Mouse (Mus musculus) E14TG2a.4 (cell line): Measurements from ENCODE around the gene Eif4e1b.

Experiments
- CTCF ChIP-seq: conservative IDR thresholded peaks from 2 replicates; pipeline ENCODE4 v1.5.1; 2014; ENCODE audit warnings: low read length
- NANOG ChIP-seq: IDR thresholded peaks from 2 replicates; pipeline ENCODE4 v1.6.1; 2014; ENCODE audit warnings: borderline replicate concordance, low read length, mixed read lengths
- POU5F1 ChIP-seq: IDR thresholded peaks from 2 replicates; pipeline ENCODE4 v1.6.1; 2014; ENCODE audit warnings: low read length, borderline replicate concordance

- TF ChIP-seq CTCF (no peak), NANOG (no peak), POU5F1 (no peak)
Measured at GRCm38 (mm10) chr13:54808067-54808466, 24.3 kb downstream of the Eif4e1b start.
